Mouse (Mus musculus) activated CD4-positive, CD25-positive, alpha-beta regulatory T cell, adult 4 months (primary cell): ENCODE data around the gene Atg14. TPM values are rescaled to one million over a fixed set of nuclear protein-coding genes. Genes with fewer than 3 reads are reported as not detected.
"Not testable (repeated sequence)": the region's sequence is repeated elsewhere in the genome, so short reads cannot be mapped to it uniquely, and the experiment has no call there.

ENCODE experiments used
- ATAC-seq: one replicate; pipeline ENCODE4 v1.8.0; 2017
- polyA plus RNA-seq, 2 experiments: library from polyadenylated mRNA; unstranded; fragments of 100-300 nt; shearing (Covaris generic); gene quantifications; one replicate each; pipeline ENCODE4 v1.2.1; 2017

The Atg14 gene
- polyA plus RNA-seq, result 1 to 10 TPM; 8.1 to 9.2 TPM

GRCm38 (mm10) chr14:47570549-47570948 is at the start of gene Atg14:
Gene Atg14, minus strand, starts transcription at chr14:47570649.
- ATAC-seq, result not testable (repeated sequence)

- no peak for ATAC-seq
Measured at GRCm38 (mm10) chr14:47618891-47619290, 48.4 kb upstream of the Atg14 start.

- no peak for ATAC-seq
Measured at GRCm38 (mm10) chr14:47613254-47613653, 42.8 kb upstream of the Atg14 start.

- ATAC-seq, result peak; percentile 84
Measured at GRCm38 (mm10) chr14:47597942-47598388, 27.5 kb upstream of the Atg14 start.

GRCm38 (mm10) chr14:47594426-47595103 is 24.1 kb upstream of the Atg14 start:
- ATAC-seq, result no peak

- no peak for ATAC-seq
Measured at GRCm38 (mm10) chr14:47590391-47590975, 20.0 kb upstream of the Atg14 start.

- ATAC-seq, result no peak
Measured at GRCm38 (mm10) chr14:47589444-47589843, 19.0 kb upstream of the Atg14 start.

GRCm38 (mm10) chr14:47584346-47584745 is 13.9 kb upstream of the Atg14 start:
- no peak for ATAC-seq

- no peak for ATAC-seq
Measured at GRCm38 (mm10) chr14:47581681-47582080, 11.2 kb upstream of the Atg14 start.

- ATAC-seq, result no peak
Measured at GRCm38 (mm10) chr14:47581280-47581679, 10.8 kb upstream of the Atg14 start.

- ATAC-seq, result no peak
Measured at GRCm38 (mm10) chr14:47578086-47578485, 7.6 kb upstream of the Atg14 start.

GRCm38 (mm10) chr14:47576687-47577086 is 6.2 kb upstream of the Atg14 start:
- no peak for ATAC-seq

GRCm38 (mm10) chr14:47574721-47575120 is 4.3 kb upstream of the Atg14 start:
- ATAC-seq, result no peak

GRCm38 (mm10) chr14:47572707-47573106 is 2.3 kb upstream of the Atg14 start:
- no peak for ATAC-seq

- peak; percentile 94 for ATAC-seq
Measured at GRCm38 (mm10) chr14:47567962-47568652, 2.3 kb downstream of the Atg14 start.

GRCm38 (mm10) chr14:47563106-47563505 is 7.3 kb downstream of the Atg14 start:
- ATAC-seq, result no peak

- ATAC-seq, result no peak
Measured at GRCm38 (mm10) chr14:47562530-47562929, 7.9 kb downstream of the Atg14 start.

- ATAC-seq, result no peak
Measured at GRCm38 (mm10) chr14:47560714-47561113, 9.7 kb downstream of the Atg14 start.

- no peak for ATAC-seq
Measured at GRCm38 (mm10) chr14:47555225-47555624, 15.2 kb downstream of the Atg14 start.

- ATAC-seq, result no peak
Measured at GRCm38 (mm10) chr14:47554236-47554635, 16.2 kb downstream of the Atg14 start.

GRCm38 (mm10) chr14:47553380-47553779 is 17.1 kb downstream of the Atg14 start:
- ATAC-seq, result no peak

- no peak for ATAC-seq
Measured at GRCm38 (mm10) chr14:47551668-47552067, 18.8 kb downstream of the Atg14 start.

- ATAC-seq, result no peak
Measured at GRCm38 (mm10) chr14:47544877-47545276, 25.6 kb downstream of the Atg14 start.

GRCm38 (mm10) chr14:47544286-47544685 is 26.2 kb downstream of the Atg14 start:
- ATAC-seq, result no peak
